Mouse (Mus musculus): ENCODE measurements around the gene Ube2f. TPM values are rescaled to one million over a fixed set of nuclear protein-coding genes. Genes with fewer than 3 reads are reported as not detected.

Gene Ube2f
- polyA plus RNA-seq, 1 experiment from 2014 or later, result 67.6 TPM

DNA sequence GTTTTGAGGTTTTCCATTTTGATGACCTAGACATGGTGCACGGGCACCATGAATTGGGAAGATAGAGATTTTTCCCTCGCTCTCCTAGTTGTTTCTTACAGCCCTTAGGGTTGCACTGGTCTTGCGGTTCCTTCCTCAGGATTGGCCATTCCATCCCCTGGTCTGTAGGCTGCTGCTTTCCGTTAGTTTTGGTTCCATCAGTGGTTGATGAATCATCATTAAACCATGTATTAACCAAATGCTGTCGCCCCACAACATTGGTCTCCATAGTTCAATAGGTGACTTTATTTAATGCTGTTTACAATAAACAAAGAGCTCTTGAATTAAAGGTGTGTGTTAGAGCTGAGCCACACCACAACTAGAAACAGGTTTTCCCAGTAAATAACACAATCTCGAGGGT, 12.4 kb upstream of the Ube2f start:
- WGBS, result 82% methylated on average over 6 of the region's 6 CpGs
- H3K27me3 ChIP-seq (ENCODE audit: control insufficient read depth, insufficient read depth, low read length), result no peaks in the 10 kb centered on the region
- no peak overlapping the region for H3K4me2 ChIP-seq (ENCODE audit: low read length)
- H3K9me3 ChIP-seq (ENCODE audit: control insufficient read depth, low read length), result no peaks in the 10 kb centered on the region
- no peak for ATAC-seq (ENCODE audit: insufficient number of reproducible peaks, insufficient read depth, low FRiP score, low read depth)
- no peak overlapping the region for H3K9ac ChIP-seq (ENCODE audit: low read length)
- no peak overlapping the region for H3K27ac ChIP-seq (replicated peaks in 1 of 2; ENCODE audit: control insufficient read depth in 1 of 2, insufficient read depth in 1 of 2, low read depth in 2 of 2, low read length in 2 of 2)
- H3K36me3 ChIP-seq (ENCODE audit: control insufficient read depth, insufficient read depth, low read length), result no peaks in the 10 kb centered on the region
- H3K4me1 ChIP-seq (ENCODE audit: control insufficient read depth in 2 of 2, insufficient read depth in 2 of 2, low read length in 2 of 2), result 0 out of 4 replicates have a peak, but pooled peaks cover 0 to 2% of the 10 kb centered on the region in 2 experiments
- H3K4me3 ChIP-seq (ENCODE audit: control insufficient read depth in 1 of 2, insufficient read depth in 1 of 2, low read depth in 1 of 2, low read length in 2 of 2), result no peak overlapping the region

DNA sequence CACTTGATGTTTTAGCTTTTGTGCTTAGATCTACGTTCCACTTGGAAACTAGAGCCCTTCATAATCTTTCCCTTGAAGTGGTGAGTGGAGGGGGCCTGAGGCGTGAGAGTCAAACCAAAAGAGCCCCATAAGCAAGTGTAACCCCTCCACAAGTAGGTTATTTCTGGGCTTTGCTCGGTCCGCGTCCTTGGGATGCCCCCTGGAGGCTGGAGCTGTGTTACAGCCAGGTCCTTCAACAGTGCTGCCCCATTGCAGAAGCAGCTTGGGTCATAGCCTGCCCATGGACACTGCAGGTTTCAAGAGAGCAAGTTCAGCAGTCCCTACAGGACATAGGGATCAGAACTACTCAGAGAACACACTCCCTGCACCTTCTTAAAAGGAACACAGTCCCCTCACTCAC, 11.0 kb upstream of the Ube2f start:
- Histone ChIP-seq H3K27me3 (ENCODE audit: control insufficient read depth, insufficient read depth, low read length) (no peaks in the 10 kb centered on the region), H3K9me3 (ENCODE audit: control insufficient read depth, low read length) (no peaks in the 10 kb centered on the region), H3K4me1 (ENCODE audit: control insufficient read depth in 2 of 2, insufficient read depth in 2 of 2, low read length in 2 of 2) (0 out of 4 replicates have a peak, but pooled peaks cover 0 to 2% of the 10 kb centered on the region in 2 experiments), H3K36me3 (ENCODE audit: control insufficient read depth, insufficient read depth, low read length) (no peaks in the 10 kb centered on the region), H3K4me2 (ENCODE audit: low read length) (no peak overlapping the region), H3K27ac (replicated peaks in 1 of 2; ENCODE audit: control insufficient read depth in 1 of 2, insufficient read depth in 1 of 2, low read depth in 2 of 2, low read length in 2 of 2) (no peak overlapping the region), H3K4me3 (ENCODE audit: control insufficient read depth in 1 of 2, insufficient read depth in 1 of 2, low read depth in 1 of 2, low read length in 2 of 2) (no peak overlapping the region), H3K9ac (ENCODE audit: low read length) (no peak overlapping the region)
- no peak for ATAC-seq (ENCODE audit: insufficient number of reproducible peaks, insufficient read depth, low FRiP score, low read depth)
- 7% methylated on average over 5 of the region's 5 CpGs for WGBS

DNA sequence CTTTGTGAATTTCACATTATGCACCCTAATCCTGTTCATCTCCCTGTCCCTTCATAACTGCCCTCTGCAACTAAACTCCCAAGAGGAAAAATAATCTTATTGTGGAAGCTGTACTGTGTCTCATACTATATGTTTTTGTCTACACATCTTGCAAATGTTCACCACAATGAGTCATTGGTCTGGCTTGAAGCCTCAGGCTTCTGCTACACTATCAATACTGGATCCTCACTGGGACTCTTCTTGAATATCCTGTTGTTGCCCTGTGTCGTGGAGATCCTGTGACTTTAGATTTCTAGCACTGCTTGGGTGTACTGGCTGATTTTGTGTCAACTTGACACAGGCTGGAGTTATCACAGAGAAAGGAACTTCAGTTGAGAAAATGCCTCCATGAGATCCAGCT, 10.3 kb upstream of the Ube2f start:
- H3K9me3 ChIP-seq (ENCODE audit: control insufficient read depth, low read length), result no peaks in the 10 kb centered on the region
- H3K9ac ChIP-seq (ENCODE audit: low read length), result no peak overlapping the region
- H3K4me3 ChIP-seq (ENCODE audit: control insufficient read depth in 1 of 2, insufficient read depth in 1 of 2, low read depth in 1 of 2, low read length in 2 of 2), result no peak overlapping the region
- no peaks in the 10 kb centered on the region for H3K36me3 ChIP-seq (ENCODE audit: control insufficient read depth, insufficient read depth, low read length)
- H3K27ac ChIP-seq (replicated peaks in 1 of 2; ENCODE audit: control insufficient read depth in 1 of 2, insufficient read depth in 1 of 2, low read depth in 2 of 2, low read length in 2 of 2), result no peak overlapping the region
- H3K4me1 ChIP-seq (ENCODE audit: control insufficient read depth in 2 of 2, insufficient read depth in 2 of 2, low read length in 2 of 2), result 0 out of 4 replicates have a peak, but pooled peaks cover 0 to 2% of the 10 kb centered on the region in 2 experiments
- ATAC-seq (ENCODE audit: insufficient number of reproducible peaks, insufficient read depth, low FRiP score, low read depth), result no peak
- no peak overlapping the region for H3K4me2 ChIP-seq (ENCODE audit: low read length)
- WGBS, result 64% methylated on average over 1 of the region's 1 CpGs
- no peaks in the 10 kb centered on the region for H3K27me3 ChIP-seq (ENCODE audit: control insufficient read depth, insufficient read depth, low read length)

DNA sequence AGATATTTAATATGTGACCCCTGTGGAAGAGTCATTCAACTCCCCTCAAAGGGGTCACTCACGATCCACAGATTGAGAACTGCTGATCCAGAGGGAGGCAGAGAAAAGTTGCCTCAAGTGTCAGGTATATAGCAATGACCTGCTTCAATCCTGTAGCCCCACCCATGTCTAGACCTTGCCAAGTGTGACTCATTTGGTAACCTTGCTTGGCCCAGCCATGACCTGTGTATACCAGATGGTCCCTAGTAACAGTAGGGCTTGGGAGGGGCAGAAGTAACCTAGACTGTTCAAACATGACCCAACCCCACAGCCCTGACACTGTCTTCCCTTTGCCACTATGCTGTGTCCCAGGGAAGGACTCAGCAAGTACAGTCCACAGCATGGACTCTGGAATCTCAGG, 9.4 kb upstream of the Ube2f start:
- WGBS, result 90% methylated on average over 1 of the region's 1 CpGs
- Histone ChIP-seq H3K27me3 (ENCODE audit: control insufficient read depth, insufficient read depth, low read length) (no peaks in the 10 kb centered on the region), H3K9me3 (ENCODE audit: control insufficient read depth, low read length) (no peaks in the 10 kb centered on the region), H3K4me3 (ENCODE audit: control insufficient read depth in 1 of 2, insufficient read depth in 1 of 2, low read depth in 1 of 2, low read length in 2 of 2) (no peak overlapping the region), H3K27ac (replicated peaks in 1 of 2; ENCODE audit: control insufficient read depth in 1 of 2, insufficient read depth in 1 of 2, low read depth in 2 of 2, low read length in 2 of 2) (no peak overlapping the region), H3K4me1 (ENCODE audit: control insufficient read depth in 2 of 2, insufficient read depth in 2 of 2, low read length in 2 of 2) (0 out of 4 replicates have a peak, but pooled peaks cover 0 to 2% of the 10 kb centered on the region in 2 experiments), H3K36me3 (ENCODE audit: control insufficient read depth, insufficient read depth, low read length) (no peaks in the 10 kb centered on the region), H3K4me2 (ENCODE audit: low read length) (no peak overlapping the region), H3K9ac (ENCODE audit: low read length) (no peak overlapping the region)
- peak; percentile 54; the same call in 1 of the 2 replicates for ATAC-seq (ENCODE audit: insufficient number of reproducible peaks, insufficient read depth, low FRiP score, low read depth)

DNA sequence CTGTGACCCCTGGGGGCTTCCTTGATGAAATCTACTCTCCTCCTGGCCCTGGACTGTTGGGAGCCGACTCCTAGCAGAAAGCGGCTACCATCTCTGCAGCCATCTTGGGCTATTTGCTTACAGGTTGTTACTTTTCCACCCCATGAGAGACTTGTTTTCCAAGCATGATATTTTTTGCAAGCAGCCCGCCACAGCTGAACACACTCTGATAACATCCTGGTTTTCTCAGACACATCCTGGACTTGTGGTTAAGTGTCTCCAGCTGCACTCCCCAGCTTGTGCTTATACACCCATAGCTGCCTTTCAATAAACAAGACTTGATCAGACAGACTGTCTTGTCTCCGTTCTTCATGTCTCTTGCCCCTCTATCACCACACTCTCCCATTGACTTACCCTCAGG, 8.9 kb upstream of the Ube2f start:
- Histone ChIP-seq H3K27ac (replicated peaks in 1 of 2; ENCODE audit: control insufficient read depth in 1 of 2, insufficient read depth in 1 of 2, low read depth in 2 of 2, low read length in 2 of 2) (no peak overlapping the region), H3K4me2 (ENCODE audit: low read length) (no peak overlapping the region), H3K4me3 (ENCODE audit: control insufficient read depth in 1 of 2, insufficient read depth in 1 of 2, low read depth in 1 of 2, low read length in 2 of 2) (no peak overlapping the region), H3K9me3 (ENCODE audit: control insufficient read depth, low read length) (no peaks in the 10 kb centered on the region), H3K36me3 (ENCODE audit: control insufficient read depth, insufficient read depth, low read length) (no peaks in the 10 kb centered on the region), H3K4me1 (ENCODE audit: control insufficient read depth in 2 of 2, insufficient read depth in 2 of 2, low read length in 2 of 2) (0 out of 4 replicates have a peak, but pooled peaks cover 0 to 2% of the 10 kb centered on the region in 2 experiments), H3K27me3 (ENCODE audit: control insufficient read depth, insufficient read depth, low read length) (no peaks in the 10 kb centered on the region), H3K9ac (ENCODE audit: low read length) (no peak overlapping the region)
- ATAC-seq (ENCODE audit: insufficient number of reproducible peaks, insufficient read depth, low FRiP score, low read depth), result no peak
- 65% methylated on average over 4 of the region's 4 CpGs for WGBS

DNA sequence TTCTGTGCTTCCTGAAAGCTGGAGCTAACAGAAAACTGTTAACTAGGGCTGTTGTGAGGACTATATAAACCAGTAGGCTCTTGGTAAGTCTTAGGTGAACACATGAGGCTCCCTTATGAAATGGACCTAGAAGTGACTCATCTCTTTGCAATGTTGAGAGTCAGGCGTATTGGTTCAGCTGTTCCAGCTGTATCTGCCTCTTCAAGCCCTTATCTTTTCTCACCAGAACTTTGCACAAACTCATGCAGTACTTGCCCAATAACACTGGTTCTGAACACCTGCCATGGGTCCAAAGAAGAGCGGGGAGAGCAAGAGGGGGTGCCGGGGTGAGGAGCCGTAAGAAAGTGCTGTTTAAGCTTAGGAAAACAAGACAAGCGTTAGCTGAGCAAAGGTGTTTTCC, 1.9 kb upstream of the Ube2f start:
- Histone ChIP-seq H3K4me3 (ENCODE audit: control insufficient read depth in 1 of 2, insufficient read depth in 1 of 2, low read depth in 1 of 2, low read length in 2 of 2) (no peak overlapping the region), H3K27ac (replicated peaks in 1 of 2; ENCODE audit: control insufficient read depth in 1 of 2, insufficient read depth in 1 of 2, low read depth in 2 of 2, low read length in 2 of 2) (no peak overlapping the region)
- WGBS, result 58% methylated on average over 5 of the region's 5 CpGs

DNA sequence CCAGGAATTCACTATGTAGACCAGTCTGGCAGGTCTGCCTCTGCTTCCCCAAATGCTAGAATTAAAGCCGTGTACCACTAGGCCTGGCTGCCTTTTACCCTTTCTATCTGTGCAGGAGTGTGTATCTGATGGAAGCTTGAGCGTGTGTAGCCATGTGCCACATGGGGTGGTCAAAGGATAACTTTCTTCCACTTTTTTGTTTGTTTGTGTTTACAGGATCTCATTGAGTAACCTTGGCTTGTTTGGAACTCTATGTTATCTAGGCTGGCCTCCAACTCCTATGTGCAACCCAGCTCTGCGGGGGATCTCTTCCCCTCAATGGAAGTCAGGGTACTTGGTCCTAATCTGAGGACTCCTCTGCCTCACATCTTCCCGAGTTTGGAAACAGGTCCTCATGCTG, 1.1 kb upstream of the Ube2f start:
- no peak overlapping the region for H3K4me3 ChIP-seq (ENCODE audit: control insufficient read depth in 1 of 2, insufficient read depth in 1 of 2, low read depth in 1 of 2, low read length in 2 of 2)
- no peak overlapping the region for H3K27ac ChIP-seq (replicated peaks in 1 of 2; ENCODE audit: control insufficient read depth in 1 of 2, insufficient read depth in 1 of 2, low read depth in 2 of 2, low read length in 2 of 2)
- H3K9ac ChIP-seq (ENCODE audit: low read length), result no peak overlapping the region
- 39% methylated on average over 4 of the region's 4 CpGs for WGBS
- H3K9me3 ChIP-seq (ENCODE audit: control insufficient read depth, low read length), result no peaks in the 10 kb centered on the region
- no peak overlapping the region for H3K4me2 ChIP-seq (ENCODE audit: low read length)
- ATAC-seq (ENCODE audit: insufficient number of reproducible peaks, insufficient read depth, low FRiP score, low read depth), result no peak
- peaks cover 14 to 36% of the 10 kb centered on the region in 2 experiments for H3K4me1 ChIP-seq (ENCODE audit: control insufficient read depth in 2 of 2, insufficient read depth in 2 of 2, low read length in 2 of 2)
- H3K36me3 ChIP-seq (ENCODE audit: control insufficient read depth, insufficient read depth, low read length), result no peaks in the 10 kb centered on the region
- H3K27me3 ChIP-seq (ENCODE audit: control insufficient read depth, insufficient read depth, low read length), result no peaks in the 10 kb centered on the region

More for the DNA sequence above, 1.9 kb upstream of the Ube2f start:
- Histone ChIP-seq H3K27me3 (ENCODE audit: control insufficient read depth, insufficient read depth, low read length) (no peaks in the 10 kb centered on the region), H3K4me2 (ENCODE audit: low read length) (no peak overlapping the region), H3K4me1 (ENCODE audit: control insufficient read depth in 2 of 2, insufficient read depth in 2 of 2, low read length in 2 of 2) (peaks cover 14 to 31% of the 10 kb centered on the region in 2 experiments), H3K36me3 (ENCODE audit: control insufficient read depth, insufficient read depth, low read length) (no peaks in the 10 kb centered on the region), H3K9me3 (ENCODE audit: control insufficient read depth, low read length) (no peaks in the 10 kb centered on the region), H3K9ac (ENCODE audit: low read length) (no peak overlapping the region)
- ATAC-seq (ENCODE audit: insufficient number of reproducible peaks, insufficient read depth, low FRiP score, low read depth), result no peak

All from heart, embryonic 14.5 days (tissue).